8 mouse cellular contexts compared by ENCODE assay signal in the genomic region with DNA sequence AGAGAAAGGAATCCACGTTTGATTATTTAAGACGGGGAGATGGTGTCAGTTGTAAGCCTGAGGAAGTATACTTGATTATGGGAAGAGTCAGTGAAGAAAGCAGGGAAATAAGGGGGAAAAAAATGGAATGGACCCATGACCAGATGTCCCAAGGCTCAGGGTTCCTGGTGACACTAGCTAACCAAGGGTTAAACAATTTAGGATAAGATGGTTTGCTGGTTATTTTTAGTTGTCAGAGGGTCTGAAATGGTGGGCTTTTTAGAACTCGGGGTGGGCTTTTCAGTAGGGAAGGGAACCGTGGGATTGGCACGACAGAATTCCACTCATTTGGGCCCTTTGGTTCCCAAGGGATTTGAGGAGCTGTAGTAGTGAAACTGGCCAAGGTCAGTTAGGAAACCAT. TPM values are rescaled to one million over a fixed set of nuclear protein-coding genes. Genes with fewer than 3 reads are reported as not detected.
DNase-seq lines count a peak whose midpoint lies in the region; ATAC-seq and TF ChIP-seq lines count a peak whose summit lies in the region.

No protein-coding gene starts in this region.

- ATAC-seq in erythroblast, adult 5-6 weeks (replicated peaks; ENCODE audit: low FRiP score, poor library complexity, severe bottlenecking), result no peak
- no peak for ATAC-seq in forebrain, embryonic 14.5 days
- no peak for ATAC-seq in liver, embryonic 13.5 days (ENCODE audit: low read depth)

- WGBS in forebrain, embryonic 14.5 days, result 2% methylated on average over 5 of the region's 5 CpGs
- WGBS in liver, embryonic 13.5 days (ENCODE audit: insufficient replicate concordance), result 1% methylated on average over 5 of the region's 5 CpGs

- dilution Hi-C loops in CH12.LX (cut with MboI; ENCODE audit: extremely low pct_ligation_motif_present, extremely low pct_unique_long_range_greater_than_20kb, low sequenced_read_pairs), result no loop called here

- no peaks in the 10 kb centered on the region for H3K9me3 ChIP-seq in erythroblast, embryonic 14.5 days (ENCODE audit: control insufficient read depth, low read length)
- H3K9me3 ChIP-seq in CH12.LX (replicated peaks; ENCODE audit: low read length), result no peaks in the 10 kb centered on the region
- no peaks in the 10 kb centered on the region for H3K9me3 ChIP-seq in forebrain, embryonic 14.5 days (replicated peaks; ENCODE audit: control insufficient read depth, low read length)
- H3K9me3 ChIP-seq in liver, embryonic 13.5 days (replicated peaks), result no peaks in the 10 kb centered on the region

- TF ChIP-seq RAD21 in CH12.LX (IDR thresholded peaks at IDR 0.05; ENCODE audit: low read depth, low read length), result no peak

- no peak for TF ChIP-seq POLR2A in CH12.LX (IDR thresholded peaks at IDR 0.05; ENCODE audit: low read depth, low read length)

- no peak for TF ChIP-seq EP300 in CH12.LX (IDR thresholded peaks at IDR 0.05; ENCODE audit: low read length)

- no peak for TF ChIP-seq CTCF in CH12.LX (conservative IDR thresholded peaks at IDR 0.05 in 1 of 2, IDR thresholded peaks at IDR 0.05 in 1 of 2; ENCODE audit: low read depth in 2 of 2, low read length in 2 of 2)

- peaks cover 2% of the 10 kb centered on the region for H3K36me3 ChIP-seq in erythroblast, embryonic 14.5 days (ENCODE audit: control insufficient read depth)
- peaks cover 7 to 25% of the 10 kb centered on the region in 2 experiments for H3K36me3 ChIP-seq in CH12.LX (replicated peaks in 1 of 2; ENCODE audit: control insufficient read depth in 1 of 2, insufficient read depth in 1 of 2, low read length in 1 of 2)
- H3K36me3 ChIP-seq in forebrain, embryonic 14.5 days (ENCODE audit: control insufficient read depth, insufficient read depth, low read length), result no peaks in the 10 kb centered on the region
- peaks cover 4% of the 10 kb centered on the region; the same call in 1 of the 2 replicates for H3K36me3 ChIP-seq in liver, embryonic 13.5 days

- in situ Hi-C loops in CH12.LX (cut with MboI; ENCODE audit: low pct_ligation_motif_present, low pct_unique_long_range_greater_than_20kb, low sequenced_read_pairs), result no loop called here

- H3K4me2 ChIP-seq in CH12.LX (ENCODE audit: insufficient read depth, low read depth, poor library complexity, severe bottlenecking), result peak overlapping the region; percentile 97
- peak overlapping the region; percentile 80 for H3K4me2 ChIP-seq in forebrain, embryonic 14.5 days (ENCODE audit: low read length)
- peak overlapping the region; percentile 94 for H3K4me2 ChIP-seq in liver, embryonic 13.5 days

- no peaks in the 10 kb centered on the region for H3K27me3 ChIP-seq in erythroblast, embryonic 14.5 days (ENCODE audit: control insufficient read depth)
- no peaks in the 10 kb centered on the region for H3K27me3 ChIP-seq in CH12.LX (replicated peaks)
- H3K27me3 ChIP-seq in forebrain, embryonic 14.5 days (replicated peaks; ENCODE audit: control insufficient read depth, insufficient read depth, low read length), result no peaks in the 10 kb centered on the region
- no peaks in the 10 kb centered on the region for H3K27me3 ChIP-seq in liver, embryonic 13.5 days

- H3K4me3 ChIP-seq in erythroblast, embryonic 14.5 days (replicated peaks), result peak overlapping the region; percentile 92
- H3K4me3 ChIP-seq in CH12.LX (replicated peaks in 1 of 3; ENCODE audit: low read depth in 2 of 3, low read length in 2 of 3, poor library complexity in 1 of 3), result peak overlapping the region; percentile 91 to 98 (median 92)
- H3K4me3 ChIP-seq in forebrain, embryonic 14.5 days (ENCODE audit: low read depth, low read length), result peak overlapping the region; percentile 95
- H3K4me3 ChIP-seq in liver, embryonic 13.5 days (replicated peaks), result peak overlapping the region; percentile 86

- H3K27ac ChIP-seq in CH12.LX (ENCODE audit: insufficient read depth, low read depth), result peak overlapping the region; percentile 88
- peak overlapping the region; percentile 84; the same call in 1 of the 2 replicates for H3K27ac ChIP-seq in forebrain, embryonic 14.5 days (ENCODE audit: low read depth, low read length)
- H3K27ac ChIP-seq in liver, embryonic 13.5 days, result peak overlapping the region; percentile 77

- H3K4me1 ChIP-seq in erythroblast, embryonic 14.5 days (ENCODE audit: control insufficient read depth), result peaks cover 55% of the 10 kb centered on the region
- peaks cover 19 to 61% of the 10 kb centered on the region in 2 experiments for H3K4me1 ChIP-seq in CH12.LX (ENCODE audit: control insufficient read depth in 1 of 2, insufficient read depth in 2 of 2)
- H3K4me1 ChIP-seq in forebrain, embryonic 14.5 days (ENCODE audit: control insufficient read depth, insufficient read depth, low read length), result peaks cover 33% of the 10 kb centered on the region
- peaks cover 86% of the 10 kb centered on the region for H3K4me1 ChIP-seq in liver, embryonic 13.5 days (replicated peaks)

- DNase-seq in CH12.LX (ENCODE audit: extremely low read depth), result no peak
- DNase-seq in forebrain, embryonic 14.5 days (ENCODE audit: low spot score), result no peak
- no peak for DNase-seq in liver, embryonic 13.5 days
- DNase-seq in spleen, postnatal 36 days (ENCODE audit: low spot score in 2 of 2), result no peak
- DNase-seq in urinary bladder, adult 2 months (ENCODE audit: low spot score), result no peak
- DNase-seq in cerebellum, adult 9-11 months, result no peak

- peak overlapping the region; percentile 95 for H3K9ac ChIP-seq in CH12.LX (ENCODE audit: insufficient read depth, low read depth)
- peak overlapping the region; percentile 97 for H3K9ac ChIP-seq in forebrain, embryonic 14.5 days (ENCODE audit: low read length)
- peak overlapping the region; percentile 89 for H3K9ac ChIP-seq in liver, embryonic 13.5 days

- peaks cover 44% of the 10 kb centered on the region for H3K79me2 ChIP-seq in CH12.LX (replicated peaks; ENCODE audit: control insufficient read depth, extremely low read depth, insufficient read depth, poor library complexity, severe bottlenecking)

TF ChIP-seq in CH12.LX, 34 proteins besides CTCF, POLR2A, EP300 and RAD21:
- TF ChIP-seq ZC3H11A (IDR thresholded peaks at IDR 0.05; ENCODE audit: low read depth, low read length), result no peak
- 0 out of 2 replicates have a peak, but pooled peaks have one; percentile 12 for TF ChIP-seq SIN3A (IDR thresholded peaks at IDR 0.05; ENCODE audit: low read length)
- peak; percentile 40; the same call in 1 of the 2 replicates for TF ChIP-seq MAX (IDR thresholded peaks at IDR 0.05; ENCODE audit: low read length)
- TF ChIP-seq TCF12 (IDR thresholded peaks at IDR 0.05; ENCODE audit: low read depth, low read length), result no peak; the same call in 1 of the 2 replicates
TF ChIP-seq in CH12.LX: peak in this region for 2.

RNA-seq across cellular contexts. Expression of gene Sik3, which starts 1.0 kb away (rescaled TPM):
- 0.13 and 0.25 TPM in 2 replicates for polyA plus RNA-seq in erythroblast, embryonic 14.5 days (2012)
- 7.9 and 9.4 TPM in 2 replicates for total RNA-seq in erythroblast, adult 5-6 weeks (2015; ENCODE audit: low replicate concordance)
- 2.5 and 4.5 TPM in 2 replicates for total RNA-seq in erythroblast, adult 5-6 weeks (2017; ENCODE audit: low replicate concordance)
- total RNA-seq in CH12.LX (2012; rRNA removed) (17.4 and 21.4 TPM in 2 replicates), CH12.LX (2014; rRNA removed) (13.6 and 14.9 TPM in 2 replicates)
- 28.0 and 29.8 TPM in 2 replicates for polyA plus RNA-seq in CH12.LX (2012; ENCODE audit: insufficient read length, low read depth)
- 5.0 and 5.7 TPM in 2 replicates for polyA plus RNA-seq in forebrain, embryonic 14.5 days (2014; fragmentation: Nextera tagmentation; extraction: Ambion mirVana)
- polyA plus RNA-seq in liver, embryonic 13.5 days (2015; fragmentation: Nextera tagmentation; extraction: Ambion mirVana), result 2.4 and 2.8 TPM in 2 replicates
- polyA plus RNA-seq in urinary bladder, adult 2 months (2012; rRNA removed), result 9.7 and 17.1 TPM in 2 replicates

RNA-seq across cellular contexts. Expression of gene Pafah1b2, which starts 1.1 kb away (rescaled TPM):
- 8.5 and 11.0 TPM in 2 replicates for polyA plus RNA-seq in erythroblast, embryonic 14.5 days (2012)
- total RNA-seq in erythroblast, adult 5-6 weeks (2015; ENCODE audit: low replicate concordance), result 9.4 and 14.2 TPM in 2 replicates
- 25.8 and 35.8 TPM in 2 replicates for total RNA-seq in erythroblast, adult 5-6 weeks (2017; ENCODE audit: low replicate concordance)
- total RNA-seq in CH12.LX (2012; rRNA removed) (94.8 and 117 TPM in 2 replicates), CH12.LX (2014; rRNA removed) (109 and 125 TPM in 2 replicates)
- 122 and 130 TPM in 2 replicates for polyA plus RNA-seq in CH12.LX (2012; ENCODE audit: insufficient read length, low read depth)
- 314 and 359 TPM in 2 replicates for polyA plus RNA-seq in forebrain, embryonic 14.5 days (2014; fragmentation: Nextera tagmentation; extraction: Ambion mirVana)
- 80.3 and 92.8 TPM in 2 replicates for polyA plus RNA-seq in liver, embryonic 13.5 days (2015; fragmentation: Nextera tagmentation; extraction: Ambion mirVana)
- polyA plus RNA-seq in urinary bladder, adult 2 months (2012; rRNA removed), result 42.7 and 45.4 TPM in 2 replicates

RNA-seq across cellular contexts. Expression of gene Sidt2, which starts 58.6 kb away (rescaled TPM):
- polyA plus RNA-seq in erythroblast, embryonic 14.5 days (2012), result 2.4 and 2.6 TPM in 2 replicates
- total RNA-seq in erythroblast, adult 5-6 weeks (2015; ENCODE audit: low replicate concordance), result 57.8 and 62.9 TPM in 2 replicates
- total RNA-seq in erythroblast, adult 5-6 weeks (2017; ENCODE audit: low replicate concordance), result 111 and 174 TPM in 2 replicates
- total RNA-seq in CH12.LX (2012; rRNA removed) (41.0 and 47.8 TPM in 2 replicates), CH12.LX (2014; rRNA removed) (36.4 and 38.9 TPM in 2 replicates)
- 110 and 143 TPM in 2 replicates for polyA plus RNA-seq in CH12.LX (2012; ENCODE audit: insufficient read length, low read depth)
- polyA plus RNA-seq in forebrain, embryonic 14.5 days (2014; fragmentation: Nextera tagmentation; extraction: Ambion mirVana), result 24.5 and 30.9 TPM in 2 replicates
- 17.7 and 19.6 TPM in 2 replicates for polyA plus RNA-seq in liver, embryonic 13.5 days (2015; fragmentation: Nextera tagmentation; extraction: Ambion mirVana)
- polyA plus RNA-seq in urinary bladder, adult 2 months (2012; rRNA removed), result 102 and 121 TPM in 2 replicates
